Mouse (Mus musculus) erythroblast, embryonic 14.5 days (primary cell): ENCODE data around the gene Kif6. TPM values are rescaled to one million over a fixed set of nuclear protein-coding genes. Genes with fewer than 3 reads are reported as not detected.

Experiments
- H3K27me3 ChIP-seq: 2 replicates; pipeline ENCODE4 v1.6.1; 2012; ENCODE audit warnings: inconsistent platforms; ENCODE audit not compliant: control insufficient read depth
- H3K36me3 ChIP-seq: 2 replicates; pipeline ENCODE4 v1.6.1; 2012; ENCODE audit warnings: mild to moderate bottlenecking, inconsistent platforms; ENCODE audit not compliant: control insufficient read depth
- H3K4me1 ChIP-seq: 2 replicates; pipeline ENCODE4 v1.6.1; 2012; ENCODE audit warnings: inconsistent platforms; ENCODE audit not compliant: control insufficient read depth
- H3K4me3 ChIP-seq: replicated peaks from 2 replicates; pipeline ENCODE3; 2012; ENCODE audit warnings: moderate library complexity, mild to moderate bottlenecking, inconsistent platforms
- H3K9me3 ChIP-seq: 2 replicates; pipeline ENCODE4 v1.6.1; 2012; ENCODE audit warnings: low read length, inconsistent platforms, mixed read lengths; ENCODE audit not compliant: control insufficient read depth
- GATA1 ChIP-seq: IDR thresholded peaks from 2 replicates; pipeline ENCODE4 v1.6.1; 2012; ENCODE audit warnings: low read length, inconsistent platforms, mixed read lengths
- TAL1 ChIP-seq: IDR thresholded peaks from 3 replicates; pipeline ENCODE4 v1.6.1; 2012; ENCODE audit warnings: low read length, inconsistent platforms, mixed read lengths
- polyA plus RNA-seq: library from polyadenylated mRNA; stranded (reverse); fragments of >175 nt; gene quantifications from 2 replicates; pipeline ENCODE4 v1.2.3, GENCODE M21; 2012

The Kif6 gene
- polyA plus RNA-seq, 1 experiment = not detected

- H3K4me1 ChIP-seq = no peaks in the 10 kb centered on the region
- no peaks in the 10 kb centered on the region for H3K27me3 ChIP-seq
- peaks cover 3% of the 10 kb centered on the region; the same call in 1 of the 2 replicates for H3K9me3 ChIP-seq
- H3K36me3 ChIP-seq = no peaks in the 10 kb centered on the region
- no peak for TF ChIP-seq TAL1
- no peak for TF ChIP-seq GATA1
- H3K4me3 ChIP-seq = no peak overlapping the region
Measured at GRCm38 (mm10) chr17:49624572-49624971, 9.6 kb downstream of the Kif6 start.

- Histone ChIP-seq H3K27me3 (no peaks in the 10 kb centered on the region), H3K36me3 (no peaks in the 10 kb centered on the region), H3K9me3 (peaks cover 5% of the 10 kb centered on the region; the same call in 1 of the 2 replicates), H3K4me3 (no peak overlapping the region), H3K4me1 (no peaks in the 10 kb centered on the region)
- no peak for TF ChIP-seq GATA1
Measured at GRCm38 (mm10) chr17:49627011-49627794, 12.3 kb downstream of the Kif6 start.

DNA sequence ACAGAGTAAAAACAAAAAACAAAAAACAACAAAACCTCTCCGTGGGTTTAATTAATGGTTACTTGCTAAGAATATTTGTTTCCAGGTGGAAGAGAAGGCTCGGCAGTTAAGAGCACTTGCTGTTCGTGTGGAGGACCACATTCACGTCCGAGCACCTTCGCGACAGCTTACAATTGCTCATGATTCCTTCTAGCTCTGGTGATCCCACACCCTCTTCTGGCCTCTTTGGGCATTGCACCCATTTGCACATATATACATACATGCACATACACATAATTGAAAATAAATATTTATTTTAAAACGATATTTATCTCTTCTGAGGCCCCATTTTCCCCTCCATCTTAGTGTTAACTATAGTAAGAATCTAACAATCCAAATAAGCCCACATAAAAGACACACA lies 13.9 kb downstream of the Kif6 start:
- Histone ChIP-seq H3K36me3 (no peaks in the 10 kb centered on the region), H3K27me3 (no peaks in the 10 kb centered on the region), H3K9me3 (peaks cover 5% of the 10 kb centered on the region; the same call in 1 of the 2 replicates), H3K4me1 (no peaks in the 10 kb centered on the region), H3K4me3 (no peak overlapping the region)
- TF ChIP-seq TAL1 = no peak
- no peak for TF ChIP-seq GATA1

- Histone ChIP-seq H3K27me3 (no peaks in the 10 kb centered on the region), H3K9me3 (peaks cover 5% of the 10 kb centered on the region; the same call in 1 of the 2 replicates), H3K4me1 (no peaks in the 10 kb centered on the region), H3K4me3 (no peak overlapping the region), H3K36me3 (no peaks in the 10 kb centered on the region)
- TF ChIP-seq GATA1 = no peak
- no peak for TF ChIP-seq TAL1
Measured at GRCm38 (mm10) chr17:49633041-49633440, 18.1 kb downstream of the Kif6 start.

DNA sequence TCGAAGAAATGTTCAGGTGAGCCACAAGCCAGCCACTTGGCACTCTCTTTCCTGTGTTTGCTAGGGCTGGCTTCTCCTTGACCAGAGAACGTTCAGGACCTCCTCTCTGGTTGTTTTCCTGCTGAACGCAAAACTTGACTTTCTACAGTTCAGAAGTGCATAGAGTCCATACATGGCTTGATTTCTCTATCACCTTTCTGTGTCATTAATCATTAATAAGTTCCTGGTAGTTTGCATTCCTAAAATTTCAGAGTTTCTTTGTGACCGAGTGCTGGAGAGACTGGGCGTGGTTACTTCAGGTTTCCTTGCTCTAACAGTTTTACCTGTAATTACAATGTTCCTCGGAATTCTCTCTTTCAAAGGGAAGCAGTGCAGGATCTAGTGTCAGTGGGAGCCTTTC lies 27.0 kb downstream of the Kif6 start:
- H3K4me1 ChIP-seq = no peaks in the 10 kb centered on the region
- no peak for TF ChIP-seq GATA1
- TF ChIP-seq TAL1 = no peak
- no peaks in the 10 kb centered on the region for H3K36me3 ChIP-seq
- no peak overlapping the region for H3K4me3 ChIP-seq
- peaks cover 2% of the 10 kb centered on the region; the same call in 1 of the 2 replicates for H3K9me3 ChIP-seq
- H3K27me3 ChIP-seq = no peaks in the 10 kb centered on the region

GRCm38 (mm10) chr17:49642336-49642735 lies 27.4 kb downstream of the Kif6 start:
- peaks cover 2% of the 10 kb centered on the region; the same call in 1 of the 2 replicates for H3K9me3 ChIP-seq
- TF ChIP-seq GATA1 = no peak
- no peak for TF ChIP-seq TAL1

DNA sequence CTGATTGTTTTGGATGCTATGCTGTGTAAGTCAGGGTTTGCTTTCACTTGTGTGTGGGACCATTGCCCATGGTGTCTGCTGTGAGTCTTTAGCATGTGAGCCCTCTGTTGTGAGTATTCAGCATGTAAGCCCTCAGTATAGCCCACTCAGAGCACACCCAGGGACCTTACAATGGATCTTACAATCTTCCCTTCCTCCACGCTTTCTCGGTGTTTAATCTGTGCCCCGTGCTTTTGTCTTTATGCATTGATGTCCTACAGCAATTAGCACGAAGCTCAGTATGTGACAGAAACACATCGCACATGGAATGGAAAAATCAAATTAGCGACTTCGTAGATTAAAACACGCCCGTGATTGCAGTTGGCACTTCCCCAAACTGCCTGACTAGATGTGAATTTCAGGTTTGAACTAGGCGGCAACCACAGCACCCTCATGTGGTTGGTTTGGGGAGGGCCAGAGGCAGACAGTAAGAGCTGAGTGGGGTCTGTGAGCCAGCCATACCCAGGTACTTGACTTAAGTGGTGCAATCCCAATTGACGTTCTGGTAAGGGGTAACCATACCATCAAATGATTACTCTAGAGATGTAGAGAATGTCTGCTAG lies 28.1 kb downstream of the Kif6 start:
- Histone ChIP-seq H3K4me3 (no peak overlapping the region), H3K27me3 (no peaks in the 10 kb centered on the region), H3K36me3 (no peaks in the 10 kb centered on the region), H3K4me1 (no peaks in the 10 kb centered on the region), H3K9me3 (peaks cover 4% of the 10 kb centered on the region; the same call in 1 of the 2 replicates)
- TF ChIP-seq GATA1 = no peak
- TF ChIP-seq TAL1 = no peak

More at GRCm38 (mm10) chr17:49642336-49642735, 27.4 kb downstream of the Kif6 start:
- Histone ChIP-seq H3K4me1 (no peaks in the 10 kb centered on the region), H3K27me3 (no peaks in the 10 kb centered on the region), H3K36me3 (no peaks in the 10 kb centered on the region), H3K4me3 (no peak overlapping the region)

DNA sequence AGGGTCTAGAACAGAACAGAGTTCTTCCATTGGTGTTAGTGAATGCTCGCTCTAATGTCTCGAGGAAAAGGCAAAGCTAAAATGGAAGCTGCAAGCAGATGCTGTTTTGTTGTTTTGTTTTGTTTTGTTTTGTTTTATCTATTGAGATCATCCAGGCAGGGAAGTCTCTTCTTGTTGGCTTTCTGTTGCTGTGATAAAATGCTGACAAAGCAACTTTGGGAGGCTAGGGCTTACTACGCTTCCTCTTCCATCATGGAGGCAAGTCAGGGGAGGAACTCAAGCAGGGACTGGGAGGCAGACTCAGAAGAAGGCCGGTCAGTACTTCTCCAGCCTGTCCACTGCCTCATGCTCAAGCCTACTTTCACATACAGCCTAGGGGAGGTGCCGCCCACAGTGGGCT lies 31.3 kb downstream of the Kif6 start:
- Histone ChIP-seq H3K4me3 (no peak overlapping the region), H3K9me3 (peaks cover 10% of the 10 kb centered on the region), H3K36me3 (no peaks in the 10 kb centered on the region), H3K27me3 (no peaks in the 10 kb centered on the region), H3K4me1 (no peaks in the 10 kb centered on the region)
- no peak for TF ChIP-seq GATA1
- TF ChIP-seq TAL1 = no peak

GRCm38 (mm10) chr17:49648970-49649369 lies 34.0 kb downstream of the Kif6 start:
- TF ChIP-seq TAL1 (no peak), GATA1 (no peak)
- Histone ChIP-seq H3K4me3 (no peak overlapping the region), H3K9me3 (peaks cover 13% of the 10 kb centered on the region), H3K4me1 (no peaks in the 10 kb centered on the region), H3K36me3 (no peaks in the 10 kb centered on the region), H3K27me3 (no peaks in the 10 kb centered on the region)
